Mouse (Mus musculus): ENCODE measurements around the gene Fam78b. TPM values are rescaled to one million over a fixed set of nuclear protein-coding genes. Genes with fewer than 3 reads are reported as not detected.

Gene Fam78b
- total RNA-seq (2021): 1 to 10 TPM; 7.0 to 7.7 TPM
- long read RNA-seq, experiment 1, transcript Fam78b-202 (2 exons, 2,951 nt): major isoform, 7 of 7 reads
- long read RNA-seq, experiment 1, partial matches to known transcripts: 0 of 7 reads
- long read RNA-seq, experiment 1, other reads (novel, unspliced or antisense): 0 of 7 reads
- long read RNA-seq, experiment 2, transcript Fam78b-202 (2 exons, 2,951 nt): major isoform, 13 of 13 reads
- long read RNA-seq, experiment 2, partial matches to known transcripts: 0 of 13 reads
- long read RNA-seq, experiment 2, other reads (novel, unspliced or antisense): 0 of 13 reads

DNA sequence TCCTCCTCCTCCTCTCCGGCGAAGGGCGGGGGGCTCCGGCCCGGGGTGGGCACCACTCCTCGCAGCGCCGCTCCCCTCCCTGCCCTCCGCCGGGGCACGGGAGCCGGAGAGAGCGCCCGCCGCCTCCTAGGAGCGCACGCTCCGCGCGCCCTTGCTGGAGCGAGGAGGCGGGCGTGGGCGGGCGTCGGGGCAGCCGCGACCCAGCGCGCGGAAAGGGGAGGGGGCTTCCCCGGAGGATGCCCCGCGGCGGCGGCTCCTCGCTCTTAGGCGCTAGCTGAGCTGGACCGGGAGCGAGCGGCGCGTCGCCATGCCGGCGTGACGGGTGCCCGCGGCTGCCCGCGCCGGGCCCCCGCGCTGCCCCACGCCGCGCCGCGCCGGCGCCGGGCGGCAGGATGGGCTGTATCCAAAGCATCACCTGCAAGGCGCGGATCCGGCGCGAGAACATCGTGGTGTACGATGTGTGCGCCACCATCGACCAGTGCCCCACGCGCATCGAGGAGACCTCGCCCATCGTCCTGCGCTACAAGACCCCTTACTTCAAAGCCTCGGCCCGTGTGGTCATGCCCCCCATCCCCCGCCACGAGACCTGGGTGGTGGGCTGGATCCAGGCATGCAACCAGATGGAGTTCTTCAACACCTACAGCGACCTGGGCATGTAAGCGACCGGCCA lies at the start of gene Fam78b:
TSS of gene Fam78b (plus strand) at position 244 of the 670 bp plus-strand sequence.
- DNase-seq (ENCODE audit: low spot score in 2 of 2): peak; percentile 54 to 56

DNA sequence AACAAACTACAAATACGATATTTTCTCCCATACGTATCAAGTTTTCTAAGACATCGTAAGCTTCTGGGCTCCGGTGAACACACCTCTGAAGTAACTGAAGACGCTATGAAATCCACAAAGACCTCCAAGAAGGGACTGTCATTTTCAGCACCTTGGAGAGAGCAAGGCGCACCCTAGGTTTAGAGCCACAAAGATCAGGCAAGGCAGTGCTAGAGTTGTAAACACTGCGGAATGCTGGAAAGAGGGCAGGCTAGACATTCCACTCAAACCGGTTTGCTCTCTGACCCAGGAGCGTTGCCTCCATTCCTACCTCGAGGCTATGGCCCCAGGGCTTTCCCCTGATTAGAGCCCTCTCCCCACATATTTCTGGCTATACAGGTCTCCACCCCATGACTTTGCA lies 36.7 kb upstream of the Fam78b start:
- peak; percentile 10 to 22 for DNase-seq (ENCODE audit: low spot score in 2 of 2)

DNA sequence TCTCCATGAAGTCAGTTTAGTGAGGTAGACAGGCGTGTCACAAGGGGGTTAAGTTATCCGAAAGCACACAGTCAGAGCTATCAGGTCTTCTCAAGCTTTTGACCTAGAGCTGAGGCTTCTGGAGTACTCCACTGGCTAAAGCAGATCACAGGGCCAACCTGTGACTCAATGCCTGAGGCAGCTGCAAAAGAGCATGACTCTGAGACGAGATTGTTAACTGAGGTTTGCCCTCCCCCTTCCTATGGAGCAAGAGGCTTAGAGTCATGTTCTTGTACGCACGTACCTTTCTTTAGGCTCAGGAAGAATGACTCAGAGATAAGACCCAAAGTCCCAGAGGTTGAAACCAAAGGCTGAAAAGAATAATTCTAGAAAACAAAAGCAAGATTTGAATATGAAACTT lies 32.9 kb upstream of the Fam78b start:
- DNase-seq (ENCODE audit: low spot score in 2 of 2): no peak

DNA sequence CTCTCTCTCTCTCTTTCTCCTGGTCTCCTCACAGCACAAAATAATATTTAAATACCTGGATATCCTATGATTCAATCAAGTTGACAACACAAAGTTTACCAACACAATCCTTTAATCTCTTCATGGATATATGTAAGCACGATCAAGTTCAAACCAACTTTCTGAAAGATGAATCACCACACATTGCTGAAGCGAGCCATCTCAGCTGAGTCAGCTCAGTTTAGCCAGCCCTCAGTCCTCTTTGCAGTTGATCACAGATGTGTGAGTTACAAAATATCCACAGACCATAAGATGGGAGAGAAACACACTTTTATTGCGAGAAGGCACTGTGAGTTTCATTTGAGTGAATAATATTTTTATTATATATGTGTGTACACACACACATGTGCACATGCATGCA lies 27.5 kb upstream of the Fam78b start:
- no peak for DNase-seq (ENCODE audit: low spot score in 2 of 2)

DNA sequence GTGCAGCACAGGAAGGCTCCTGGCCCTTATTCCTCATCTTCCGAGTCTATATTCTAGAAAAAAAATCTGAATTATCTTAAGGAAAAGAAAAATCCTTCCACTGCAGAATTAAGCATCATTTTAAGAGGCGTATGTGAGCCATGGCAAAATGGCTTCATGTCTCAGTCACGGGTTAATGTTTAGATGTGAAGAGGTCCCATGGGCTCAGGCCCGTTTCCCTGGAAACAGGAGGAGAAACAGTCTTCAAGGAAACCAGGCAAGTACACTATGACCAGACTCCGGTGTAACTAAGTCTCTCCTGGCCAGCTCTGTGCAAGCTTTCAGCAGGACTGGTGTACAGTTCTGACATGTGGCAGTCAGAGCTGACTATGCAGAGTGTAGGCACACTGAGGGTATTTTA lies 22.6 kb upstream of the Fam78b start:
- no peak for DNase-seq (ENCODE audit: low spot score in 2 of 2)

DNA sequence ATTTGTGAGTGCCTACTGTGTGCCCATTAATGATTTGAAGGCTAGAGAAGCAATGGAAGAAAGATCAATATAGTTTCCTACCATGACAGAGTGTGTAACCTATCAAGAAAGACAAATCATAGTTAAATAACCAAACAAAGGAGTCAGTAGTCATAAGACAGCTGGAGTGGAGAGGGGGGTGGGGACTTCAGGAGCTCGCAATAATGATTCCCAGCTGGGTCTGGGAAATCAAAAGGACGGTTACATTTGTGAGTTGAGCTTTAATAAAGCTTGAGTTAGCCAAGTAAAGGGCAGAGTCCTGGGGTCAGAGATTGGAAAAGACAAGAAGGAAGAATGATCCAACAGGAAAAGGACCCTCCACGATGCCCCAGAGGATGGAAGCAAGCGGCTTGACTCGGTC lies 7.0 kb upstream of the Fam78b start:
- DNase-seq (ENCODE audit: low spot score in 2 of 2): no peak

DNA sequence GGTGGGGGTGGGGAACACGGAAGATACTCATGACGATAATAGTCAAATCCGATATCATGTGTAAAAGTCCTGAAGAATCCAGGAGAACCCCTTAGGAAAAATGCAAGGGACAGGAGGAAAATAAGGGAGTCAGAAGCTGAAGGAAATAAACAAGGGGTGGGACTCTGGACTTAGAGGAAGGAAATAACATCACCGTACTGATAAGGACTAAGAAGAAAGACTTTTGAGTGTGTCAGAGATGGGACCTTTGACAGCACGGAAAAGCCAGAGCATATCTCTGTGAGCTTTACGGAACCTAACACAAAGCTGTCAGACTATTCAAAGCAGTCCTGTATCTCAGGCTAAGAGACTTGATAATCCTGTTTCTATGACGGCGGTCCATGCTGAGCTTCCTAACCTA lies 5.0 kb upstream of the Fam78b start:
- DNase-seq (ENCODE audit: low spot score in 2 of 2): no peak

DNA sequence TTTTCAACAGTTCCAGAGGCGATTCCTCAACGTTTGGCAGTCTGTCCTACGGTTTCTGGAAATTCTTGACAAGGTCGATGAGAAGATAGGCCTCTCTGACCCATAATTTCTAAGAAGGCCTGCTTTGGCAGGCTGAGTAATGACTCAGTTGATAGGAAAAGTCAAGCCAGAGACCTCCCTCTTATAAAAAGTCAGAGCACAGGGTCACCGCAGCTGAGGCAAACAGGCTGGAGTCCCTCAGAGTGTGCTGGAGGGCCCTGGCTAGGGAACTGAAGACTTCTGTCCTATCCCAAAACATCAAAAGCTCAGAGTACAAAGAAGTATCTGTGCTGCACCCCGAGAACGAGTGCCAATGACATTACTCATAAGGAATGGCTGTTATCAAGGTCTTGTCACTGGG lies 4.4 kb upstream of the Fam78b start:
- peak in 1 of 2 experiments; percentile 40 for DNase-seq (ENCODE audit: low spot score in 2 of 2)

DNA sequence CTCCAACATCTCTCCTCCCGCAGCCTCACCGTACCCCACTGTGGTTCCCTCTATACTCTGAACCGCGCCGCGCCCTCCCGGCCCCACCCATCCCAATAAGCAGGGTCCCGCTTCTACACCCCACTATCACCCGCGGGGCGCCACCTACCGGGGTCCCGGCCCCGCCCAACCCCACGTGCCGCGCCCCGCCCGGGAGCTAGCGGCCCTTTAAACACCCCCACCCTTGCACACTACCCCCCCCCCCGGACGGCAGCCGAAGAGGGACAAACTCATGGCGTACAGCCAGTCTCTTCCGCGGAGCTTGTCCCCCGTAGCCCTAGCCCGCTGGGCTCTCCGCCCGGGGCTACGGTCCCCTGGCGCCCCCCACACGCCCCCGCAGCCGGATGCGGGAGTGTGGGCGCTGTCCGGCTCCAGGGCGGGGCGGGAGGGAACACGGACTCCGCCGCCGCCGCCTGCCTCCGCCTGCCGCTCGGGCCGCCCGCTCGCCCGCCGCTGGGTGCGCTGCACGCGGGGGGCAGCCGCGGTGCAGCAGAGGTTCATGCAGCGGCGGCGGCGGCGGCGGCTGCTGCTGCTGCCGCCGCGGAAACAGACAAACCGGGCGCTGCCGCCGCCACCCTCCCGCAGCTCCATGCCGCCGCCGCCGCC lies 566 bp upstream of the Fam78b start:
- DNase-seq (ENCODE audit: low spot score in 2 of 2): peak; percentile 83 to 84

DNA sequence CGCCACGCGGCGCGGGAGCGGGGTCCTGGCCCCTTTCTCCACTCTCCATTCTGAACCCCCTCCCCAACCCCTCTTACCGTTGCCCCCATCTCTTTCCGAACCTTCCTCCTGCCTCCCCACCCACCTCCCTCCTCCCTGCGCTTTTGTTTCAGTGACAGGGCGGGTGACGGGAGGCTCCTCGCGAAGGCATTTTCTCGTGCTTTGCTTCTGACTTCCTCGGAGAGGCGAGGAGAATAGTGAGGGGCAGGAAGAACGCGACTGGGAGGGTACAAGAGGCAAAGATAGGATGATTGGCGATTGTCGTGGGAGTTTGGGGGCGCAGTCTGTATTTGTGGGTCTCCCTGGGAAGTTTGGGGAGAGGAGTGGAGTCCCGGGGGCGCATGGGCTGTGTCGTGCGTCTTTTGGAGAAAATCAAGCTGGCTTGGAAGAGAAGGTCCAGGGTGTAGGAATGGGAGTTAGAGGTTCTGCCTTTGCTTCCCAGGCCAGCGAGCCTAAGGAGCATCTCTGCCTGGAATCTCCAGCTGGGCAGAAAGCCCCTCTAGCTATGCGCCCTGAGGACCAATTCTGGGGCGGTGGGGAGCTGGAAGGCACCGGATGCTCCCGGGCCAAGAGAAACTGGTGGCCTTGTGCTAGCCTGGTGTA lies 748 bp downstream of the Fam78b start:
- DNase-seq (ENCODE audit: low spot score in 2 of 2): peak; percentile 13 to 31

DNA sequence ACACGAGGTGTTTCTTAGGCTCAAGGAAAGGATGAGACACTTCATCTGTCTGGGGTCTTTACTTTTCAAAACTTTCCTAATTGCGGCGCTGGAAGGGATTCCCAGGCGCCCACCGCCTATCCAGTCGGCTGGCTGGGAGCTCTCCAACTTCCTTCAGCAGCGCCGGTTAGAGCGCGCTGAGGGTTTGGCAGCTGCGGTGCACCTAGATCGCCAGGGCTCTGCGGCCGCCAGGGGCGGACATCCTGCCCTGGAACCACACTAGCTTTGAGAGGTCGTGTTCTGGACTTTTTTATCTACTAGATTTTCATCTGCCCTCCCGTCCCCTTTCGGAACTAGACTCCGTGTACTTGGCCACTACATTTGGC lies 1.3 kb downstream of the Fam78b start:
- DNase-seq (ENCODE audit: low spot score in 2 of 2): peak; percentile 53 to 65

DNA sequence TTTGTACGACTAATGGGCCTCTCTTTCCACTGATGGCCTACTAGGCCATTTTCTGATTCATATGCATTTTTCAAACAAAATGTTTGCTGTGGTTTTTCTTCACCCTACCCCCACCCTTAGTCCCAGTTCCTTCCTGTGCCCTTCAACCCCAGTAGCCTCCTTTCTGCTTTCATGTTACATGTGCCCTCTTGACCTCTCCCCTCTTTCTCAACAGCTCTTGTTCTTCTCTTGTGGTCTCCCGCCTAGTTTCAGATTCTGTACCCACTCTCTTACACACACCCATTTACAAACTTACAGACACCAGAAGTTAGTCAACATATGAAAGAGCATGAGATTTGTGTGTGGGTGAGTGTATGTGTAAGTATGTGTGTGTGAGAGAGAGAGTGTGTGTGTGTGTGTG lies 3.4 kb downstream of the Fam78b start:
- DNase-seq (ENCODE audit: low spot score in 2 of 2): no peak

DNA sequence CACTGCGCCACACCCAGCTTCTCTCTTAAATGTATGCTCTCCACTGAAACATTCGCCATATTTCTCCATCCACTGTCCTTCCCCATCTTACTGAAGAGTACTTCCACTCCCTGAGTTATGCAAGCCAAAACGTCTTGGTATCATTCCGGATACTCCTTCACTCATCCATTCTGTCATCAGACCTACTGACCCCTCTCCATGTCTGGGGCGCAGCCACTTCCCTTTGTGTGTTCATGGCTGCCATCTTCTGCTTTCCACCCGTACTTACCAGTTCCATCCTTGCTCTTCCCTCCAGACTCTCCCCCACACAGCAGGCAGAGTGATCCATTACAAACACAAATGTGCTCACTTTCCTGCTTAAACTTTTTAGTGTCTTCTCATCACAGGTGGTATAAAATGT lies 6.1 kb downstream of the Fam78b start:
- no peak for DNase-seq (ENCODE audit: low spot score in 2 of 2)

DNA sequence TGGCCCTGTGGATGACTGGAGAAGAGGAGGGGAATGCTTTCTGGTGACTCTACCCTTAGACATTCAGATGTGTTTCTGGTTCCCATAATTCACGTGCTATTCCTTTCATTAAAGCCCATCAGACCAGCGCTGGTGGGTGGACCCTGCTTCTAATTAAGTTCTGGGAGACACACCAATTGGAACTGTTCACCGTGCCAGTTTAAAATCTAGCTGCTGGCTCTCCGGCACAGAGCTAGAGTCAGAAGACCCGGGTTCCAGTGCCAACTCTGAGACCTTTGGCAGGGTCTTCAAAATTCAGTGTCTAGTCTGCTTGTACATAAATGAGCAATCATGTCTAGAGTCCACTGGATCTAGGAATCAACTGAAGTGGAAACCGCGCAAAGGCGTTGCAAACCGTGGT lies 9.0 kb downstream of the Fam78b start:
- DNase-seq (ENCODE audit: low spot score in 2 of 2): no peak

DNA sequence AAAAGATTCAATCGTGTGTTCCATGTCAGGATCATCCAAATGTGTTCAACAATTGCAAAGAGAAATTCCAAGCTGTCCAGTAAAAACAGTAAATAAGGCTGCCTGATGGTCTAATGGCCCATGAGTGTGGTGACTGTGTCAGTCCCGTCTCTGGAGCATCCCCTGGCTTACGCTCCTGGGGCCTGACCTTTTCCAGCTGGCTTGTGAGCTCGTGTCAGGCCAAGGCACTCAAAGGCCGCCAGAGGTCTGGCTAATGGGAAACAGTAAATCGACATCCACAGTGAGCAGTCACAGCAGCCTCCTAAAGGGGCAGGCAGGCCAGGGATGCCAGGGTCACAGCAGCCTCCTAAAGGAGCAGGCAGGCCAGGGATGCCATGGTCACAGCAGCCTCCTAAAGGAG lies 10.1 kb downstream of the Fam78b start:
- no peak for DNase-seq (ENCODE audit: low spot score in 2 of 2)

DNA sequence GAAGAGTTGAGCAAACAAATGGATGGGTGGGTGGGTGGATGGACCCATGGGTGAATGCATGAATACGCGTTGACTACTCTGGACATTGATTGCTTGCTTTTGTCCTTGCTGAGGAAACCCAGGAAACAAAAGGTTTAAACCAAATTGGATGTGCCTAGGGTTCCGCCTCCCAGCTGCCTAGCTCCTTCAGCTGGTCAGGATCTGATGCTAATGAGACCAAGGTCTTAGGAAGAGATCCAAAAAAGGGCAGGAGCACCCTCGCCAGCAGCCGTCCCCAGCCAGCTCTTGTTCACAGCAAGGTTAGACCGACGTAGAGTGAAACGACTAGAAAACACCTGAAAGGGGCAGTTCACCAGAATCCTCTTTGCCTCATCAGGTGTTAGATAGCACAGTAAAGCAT lies 11.4 kb downstream of the Fam78b start:
- DNase-seq (ENCODE audit: low spot score in 2 of 2): no peak

DNA sequence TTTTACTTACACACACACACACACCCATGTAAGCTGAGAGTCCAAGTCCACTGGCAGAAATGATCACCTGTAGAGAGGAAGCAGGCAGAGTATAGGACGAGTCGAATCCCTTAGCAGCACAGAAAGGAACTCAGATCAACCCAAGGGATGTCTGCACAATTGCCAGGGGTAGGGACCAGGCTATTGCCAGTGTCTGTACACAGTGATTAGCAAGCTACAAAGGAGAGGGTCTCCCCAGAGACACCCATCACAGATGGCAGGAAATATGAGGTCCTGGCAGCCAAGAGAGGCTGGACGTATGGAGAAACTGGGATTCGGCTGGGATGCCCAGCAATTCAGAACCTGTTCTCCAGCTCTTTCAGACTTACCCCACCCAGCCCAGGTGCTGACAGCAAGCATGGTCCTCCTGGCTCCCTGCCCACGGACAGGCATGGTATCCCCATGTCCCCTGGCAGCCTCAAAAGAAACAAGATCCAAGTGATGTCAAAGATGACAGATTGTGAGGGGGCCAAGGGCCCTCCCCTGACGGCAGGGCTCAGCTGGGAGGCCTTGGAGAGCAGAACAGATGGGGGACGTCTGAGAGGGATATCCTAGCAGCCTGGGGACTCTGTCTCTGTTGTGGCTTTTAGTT lies 12.1 kb downstream of the Fam78b start:
- no peak for DNase-seq (ENCODE audit: low spot score in 2 of 2)

DNA sequence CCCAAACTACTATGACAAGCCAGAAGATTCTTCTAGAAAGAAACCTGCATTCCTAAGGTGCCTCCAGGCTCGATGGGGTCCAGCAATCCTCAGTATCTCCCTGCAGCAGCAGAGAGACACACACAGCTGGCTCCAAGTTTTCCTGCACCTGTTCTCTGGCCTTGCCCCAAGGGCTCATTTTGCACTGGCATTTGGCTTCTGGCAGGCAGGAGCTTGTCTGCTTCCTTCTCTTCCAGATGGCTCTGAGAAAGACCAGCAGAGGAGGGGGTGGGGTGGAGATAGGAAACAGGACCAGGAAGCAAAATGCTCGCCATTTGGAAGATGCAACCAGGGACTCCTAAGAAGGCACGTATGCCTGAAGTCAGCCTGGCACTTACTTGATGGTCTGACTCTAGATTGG lies 15.1 kb downstream of the Fam78b start:
- no peak for DNase-seq (ENCODE audit: low spot score in 2 of 2)

DNA sequence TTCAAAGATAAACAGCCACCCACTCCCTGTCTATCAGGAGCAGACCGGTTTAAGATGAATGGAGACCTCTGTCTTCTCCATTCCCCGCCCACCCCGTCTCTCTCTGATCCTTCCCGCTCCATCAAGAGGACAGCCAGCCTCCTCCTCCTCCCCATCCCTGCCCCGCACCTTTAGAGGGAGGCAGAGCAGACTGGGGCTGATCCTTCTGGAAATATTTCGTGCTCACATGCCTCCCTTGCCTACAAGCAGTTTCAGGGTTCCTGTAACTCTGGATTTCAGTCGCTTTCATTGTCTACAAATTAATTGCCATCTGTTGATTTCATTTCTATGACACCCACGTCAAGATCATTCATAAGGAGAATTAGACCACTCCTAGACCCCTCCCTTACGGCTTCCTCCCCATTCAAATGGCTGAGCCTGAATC lies 20.8 kb downstream of the Fam78b start:
- no peak for DNase-seq (ENCODE audit: low spot score in 2 of 2)

DNA sequence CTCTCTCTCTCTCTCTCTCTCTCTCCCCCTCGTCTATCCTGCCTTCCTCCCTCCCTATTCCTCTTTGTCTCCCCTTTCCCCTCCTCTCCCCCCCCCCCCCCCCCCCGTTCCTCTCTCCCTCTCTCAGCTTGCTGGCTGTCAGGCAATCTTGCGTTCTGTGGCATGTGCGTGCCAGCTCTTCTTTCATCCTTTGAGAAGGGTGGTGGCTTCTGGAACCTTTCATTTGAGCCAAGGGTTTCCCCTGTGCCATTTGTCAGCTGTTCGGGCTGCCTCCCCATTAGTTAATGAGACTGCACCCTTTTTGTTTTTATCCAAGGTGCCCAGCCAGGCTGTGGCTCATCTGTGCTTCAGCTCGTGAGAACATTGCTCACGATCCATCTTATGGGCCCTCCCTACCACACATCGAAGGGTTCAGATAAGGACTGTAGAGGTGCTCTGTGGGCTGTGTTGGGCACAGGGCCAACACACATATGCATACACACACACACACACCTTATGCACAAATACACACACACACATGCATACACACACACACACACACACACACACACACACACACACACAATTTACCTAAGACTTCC lies 21.4 kb downstream of the Fam78b start:
- DNase-seq (ENCODE audit: low spot score in 2 of 2): no peak

DNA sequence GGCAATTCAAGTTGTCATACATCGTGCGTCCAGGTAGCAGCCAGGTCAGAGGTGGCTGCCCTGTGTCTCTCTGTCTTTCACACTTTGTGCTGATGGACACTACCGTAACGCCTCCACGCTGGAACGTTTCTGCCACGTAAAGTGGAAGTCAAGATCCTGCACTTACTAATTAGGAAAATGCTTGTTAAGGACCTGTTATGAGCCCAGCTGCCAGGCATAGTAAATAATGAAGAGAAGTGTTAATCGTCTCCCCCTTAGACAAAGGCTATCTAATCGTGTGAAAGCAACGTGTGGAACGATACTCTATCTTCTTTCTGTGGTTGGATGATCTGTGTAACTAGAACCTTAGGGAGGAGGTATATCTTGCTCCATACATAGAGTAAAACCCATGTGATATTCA lies 22.6 kb downstream of the Fam78b start:
- no peak for DNase-seq (ENCODE audit: low spot score in 2 of 2)
